Mouse (Mus musculus) urinary bladder, postnatal 0 days (tissue): ENCODE measurements around the gene Rdx. TPM values are rescaled to one million over a fixed set of nuclear protein-coding genes. Genes with fewer than 3 reads are reported as not detected.

Source experiments
- microRNA-seq: library from miRNA; unstranded; fragments of <30 nt; microRNA quantifications from one replicate; pipeline ENCODE4, GENCODE M21; 2016
- polyA plus RNA-seq: library from polyadenylated mRNA; unstranded; fragments of >200 nt; fragmentation: Nextera tagmentation; extraction: Ambion mirVana; gene quantifications from 2 replicates; pipeline ENCODE4 v1.2.1, GENCODE M21; 2015

Rdx gene
- 51.0 and 66.7 TPM in 2 replicates for polyA plus RNA-seq

GRCm38 (mm10) chr9:52047129-52047820, at the start of gene Rdx:
Gene Rdx, plus strand, starts transcription at chr9:52047173.

Small RNAs within 50 kb of the gene (microRNA-seq; reads per million reads assigned to microRNA genes)
- not detected for gene Gm27686
- not detected for gene Mir6244

Other genes starting within 250 kb of the Rdx start
- 106 and 119 TPM in 2 replicates for gene Fdx1, start 83.6 kb upstream of the Rdx start, polyA plus RNA-seq
- 1.2 and 1.4 TPM in 2 replicates for gene Zc3h12c, start 121.4 kb downstream of the Rdx start, polyA plus RNA-seq